Mouse (Mus musculus) embryonic fibroblast, embryonic 13.5 days (primary cell): ENCODE data around the gene Sgms2. TPM values are rescaled to one million over a fixed set of nuclear protein-coding genes. Genes with fewer than 3 reads are reported as not detected.

Experiments
- H3K27ac ChIP-seq: 2 replicates; pipeline ENCODE4 v1.5.1; 2012; ENCODE audit warnings: low read length, control low read depth, inconsistent platforms; ENCODE audit not compliant: insufficient read depth
- H3K4me1 ChIP-seq: 2 replicates; pipeline ENCODE4 v1.6.1; 2011; ENCODE audit warnings: low read length; ENCODE audit not compliant: control insufficient read depth, insufficient read depth
- H3K4me3 ChIP-seq: 2 replicates; pipeline ENCODE4 v1.5.1; 2011; ENCODE audit warnings: mild to moderate bottlenecking, control low read depth, low read length; ENCODE audit not compliant: insufficient read depth
- CTCF ChIP-seq: IDR thresholded peaks from 2 replicates; pipeline ENCODE4 v1.5.1; 2011; ENCODE audit warnings: mild to moderate bottlenecking, control low read depth, low read length, moderate library complexity, borderline replicate concordance; ENCODE audit not compliant: insufficient read depth
- POLR2A ChIP-seq: IDR thresholded peaks from 2 replicates; pipeline ENCODE4 v1.6.1; 2011; ENCODE audit warnings: low read depth, mild to moderate bottlenecking, control low read depth, low read length, moderate library complexity
- polyA plus RNA-seq: library from polyadenylated mRNA; stranded (reverse); fragments of >200 nt; gene quantifications from 2 replicates; pipeline ENCODE4 v1.2.4, GENCODE M21; 2011; ENCODE audit warnings: low read depth; ENCODE audit not compliant: missing spikeins, insufficient read length

The Sgms2 gene
- polyA plus RNA-seq, 1 experiment: 11.9 TPM

DNA sequence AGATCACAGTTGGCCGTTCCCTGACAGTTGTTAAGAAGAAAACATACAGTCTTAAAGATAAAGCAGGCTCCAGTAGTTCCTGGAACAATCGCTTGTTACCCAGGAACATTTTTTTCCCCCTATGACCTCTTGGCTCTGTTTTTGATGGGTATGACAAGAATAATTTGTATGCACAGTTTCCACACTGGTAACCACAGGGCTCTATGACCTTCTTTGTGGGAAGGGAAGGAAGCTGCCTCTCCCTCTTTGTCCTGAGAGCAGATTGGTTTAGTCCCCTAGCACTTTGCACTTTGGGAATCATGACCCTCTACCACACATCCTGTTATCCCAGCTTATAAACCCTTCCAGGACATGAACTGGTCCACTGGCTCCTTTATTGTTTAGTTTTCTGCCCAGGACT lies 16.8 kb upstream of the Sgms2 start:
- no peaks in the 10 kb centered on the region for H3K4me1 ChIP-seq
- no peak overlapping the region for H3K27ac ChIP-seq
- no peak overlapping the region for H3K4me3 ChIP-seq
- no peak for TF ChIP-seq CTCF
- TF ChIP-seq POLR2A: no peak

DNA sequence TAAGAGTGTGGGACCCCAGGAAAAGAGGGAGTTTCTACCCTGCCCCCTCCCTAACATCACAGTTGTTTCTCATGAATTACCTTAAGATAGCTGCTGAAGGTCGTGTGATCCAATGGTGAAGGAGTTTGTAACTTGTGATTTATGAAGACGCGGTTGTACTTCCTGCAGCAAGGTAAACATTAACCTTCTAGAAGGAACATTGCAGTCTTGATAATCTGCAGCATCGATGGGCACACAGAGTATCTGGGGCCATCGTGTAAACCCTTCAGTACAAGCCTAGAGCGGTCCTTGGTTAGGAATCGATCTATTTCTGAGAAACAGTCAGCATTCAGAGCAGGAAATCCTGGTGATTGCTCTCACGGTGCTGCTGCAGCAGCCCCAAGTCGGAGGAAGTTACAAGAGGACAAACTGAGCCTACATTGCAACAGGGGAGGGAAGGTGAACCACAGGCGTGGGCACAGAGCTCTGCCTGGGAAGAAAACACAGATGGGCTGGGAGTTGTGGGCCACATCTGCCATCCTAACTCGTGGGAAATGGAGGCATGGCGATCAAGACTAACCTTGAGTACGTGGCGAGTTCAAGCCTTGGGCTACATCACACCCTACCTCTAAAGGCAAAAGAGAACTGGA lies 13.5 kb upstream of the Sgms2 start:
- Histone ChIP-seq H3K4me1 (peaks cover 8% of the 10 kb centered on the region; the same call in 1 of the 2 replicates), H3K4me3 (no peak overlapping the region), H3K27ac (no peak overlapping the region)
- TF ChIP-seq POLR2A (no peak), CTCF (no peak)

DNA sequence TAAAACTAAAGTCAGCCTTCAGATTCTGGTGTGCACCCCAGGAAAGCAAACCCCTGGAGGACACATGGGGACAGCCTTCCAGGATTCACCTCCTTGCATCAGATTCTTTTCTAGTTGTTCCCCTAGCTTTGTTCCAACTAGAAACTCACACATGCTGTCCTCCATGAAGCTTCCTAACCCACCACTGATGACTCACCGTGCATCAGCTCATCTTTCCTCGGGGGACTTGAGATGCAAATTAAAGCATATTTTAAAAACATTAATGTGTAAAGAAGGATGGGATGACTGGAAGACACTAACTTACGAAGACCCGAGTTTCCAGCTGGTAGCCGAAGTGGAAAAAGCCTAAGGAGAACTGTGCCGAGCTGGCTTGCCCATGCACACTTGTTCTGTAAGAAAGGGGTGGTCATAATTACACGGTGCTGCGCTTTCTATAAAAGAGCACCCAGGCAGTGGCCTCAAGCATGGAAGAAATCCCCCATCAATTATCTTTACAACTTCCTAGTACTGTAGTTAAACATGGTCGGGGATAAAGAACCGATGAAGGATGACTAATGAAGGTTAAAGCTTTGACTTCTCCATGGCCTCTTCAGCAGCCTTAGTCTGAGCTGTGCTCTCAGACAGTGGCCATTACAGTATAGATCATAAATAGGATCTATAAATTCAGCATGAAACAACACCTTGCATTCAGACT lies 10.6 kb upstream of the Sgms2 start:
- no peak overlapping the region for H3K4me3 ChIP-seq
- no peak for TF ChIP-seq CTCF
- no peak for TF ChIP-seq POLR2A

DNA sequence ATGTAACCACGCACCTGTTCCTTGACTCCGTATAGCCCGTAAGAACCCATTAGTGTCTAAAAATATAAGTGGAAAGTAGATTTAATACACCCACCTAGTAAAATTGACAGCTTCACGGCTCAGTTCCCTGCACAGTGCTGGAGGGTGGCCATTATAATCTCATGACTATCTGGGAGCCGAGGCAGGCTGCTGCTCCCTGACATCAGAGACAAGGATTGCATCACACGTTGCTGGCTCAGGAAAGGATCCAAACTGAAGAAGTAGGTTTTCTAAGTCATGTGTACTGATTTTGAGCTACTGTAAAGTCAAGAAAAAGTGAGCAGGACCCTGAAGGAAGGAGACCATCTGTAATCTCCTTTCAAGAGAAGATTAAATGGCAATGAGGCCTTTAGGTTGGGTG lies 8.4 kb upstream of the Sgms2 start:
- H3K4me1 ChIP-seq: peaks cover 11% of the 10 kb centered on the region; the same call in 1 of the 2 replicates
- TF ChIP-seq POLR2A (no peak), CTCF (no peak)
- H3K27ac ChIP-seq: no peak overlapping the region
- no peak overlapping the region for H3K4me3 ChIP-seq

More for the DNA sequence above, 10.6 kb upstream of the Sgms2 start:
- no peak overlapping the region for H3K27ac ChIP-seq
- H3K4me1 ChIP-seq: peaks cover 11% of the 10 kb centered on the region; the same call in 1 of the 2 replicates

DNA sequence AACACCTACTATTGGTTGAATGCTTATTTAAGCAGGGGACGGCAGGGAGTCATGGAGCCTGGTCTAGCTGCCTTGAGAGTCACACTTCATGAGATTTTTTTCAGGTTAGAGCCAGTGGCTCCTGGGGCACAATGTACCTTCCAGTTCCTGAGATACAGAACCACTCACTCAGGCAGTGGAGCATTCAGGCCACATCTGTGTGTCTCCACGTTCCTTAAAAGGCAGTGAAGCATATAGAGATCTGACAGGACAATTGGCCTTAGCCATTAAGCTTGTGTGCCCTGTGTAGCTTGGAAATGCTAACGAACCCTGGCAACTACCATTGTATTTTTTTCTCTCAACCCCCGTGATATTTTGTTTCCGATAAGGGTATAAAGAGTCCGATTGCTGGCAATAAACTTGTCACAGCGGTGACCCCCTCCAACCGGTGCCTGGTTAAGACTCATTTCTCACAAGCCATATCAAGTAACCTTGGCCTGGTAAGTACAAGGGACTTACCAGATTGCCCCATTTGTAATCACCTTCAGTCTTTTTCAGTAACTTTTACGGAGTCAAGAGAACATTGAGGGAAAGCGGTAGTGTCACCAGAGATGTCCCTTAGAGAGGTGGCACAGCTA lies 5.4 kb upstream of the Sgms2 start:
- no peak overlapping the region for H3K4me3 ChIP-seq
- peaks cover 8% of the 10 kb centered on the region; the same call in 1 of the 2 replicates for H3K4me1 ChIP-seq

DNA sequence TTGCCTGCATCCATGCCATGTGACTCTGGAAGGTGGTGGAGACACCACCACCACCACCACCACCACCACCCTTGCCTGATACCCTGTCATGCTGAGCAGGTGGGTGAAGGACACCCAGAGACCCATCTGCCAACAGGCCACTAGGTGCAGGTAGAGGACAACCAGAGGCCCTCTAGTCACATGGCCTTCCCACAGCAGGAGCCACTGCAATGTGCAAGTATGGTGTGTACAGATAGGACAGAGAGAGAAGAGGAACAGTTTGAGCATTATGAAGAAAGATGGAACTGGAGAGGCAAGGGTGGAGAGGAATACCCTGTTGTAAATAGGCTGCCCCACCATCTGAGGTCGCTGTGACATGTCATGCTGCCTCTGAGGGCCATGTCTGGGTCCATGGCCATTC lies 3.9 kb upstream of the Sgms2 start:
- Histone ChIP-seq H3K27ac (no peak overlapping the region), H3K4me1 (peaks cover 3% of the 10 kb centered on the region; the same call in 1 of the 2 replicates), H3K4me3 (no peak overlapping the region)
- TF ChIP-seq CTCF (no peak), POLR2A (no peak)

More for the DNA sequence above, 5.4 kb upstream of the Sgms2 start:
- TF ChIP-seq POLR2A (no peak), CTCF (no peak)
- H3K27ac ChIP-seq: no peak overlapping the region

DNA sequence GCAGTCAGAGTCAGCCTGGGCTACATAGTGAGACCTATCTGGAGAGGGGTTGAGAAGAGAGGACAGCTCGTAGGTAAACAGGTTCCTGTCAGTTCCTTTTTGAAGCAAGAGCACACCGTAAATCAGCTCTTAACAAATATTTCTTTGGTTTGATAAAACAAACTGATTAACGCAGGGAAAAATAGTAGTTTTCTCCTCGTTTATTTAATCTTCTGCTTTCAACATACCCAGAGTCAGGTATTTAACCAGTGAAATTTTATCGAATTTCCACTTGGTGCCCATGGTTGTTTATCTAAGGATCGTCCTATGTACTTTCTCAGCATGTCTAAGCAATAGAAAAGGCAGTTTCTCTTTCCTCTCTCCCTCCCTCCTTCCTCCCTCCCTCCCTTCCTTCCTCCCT lies 2.0 kb upstream of the Sgms2 start:
- no peak for TF ChIP-seq POLR2A
- TF ChIP-seq CTCF: no peak
- Histone ChIP-seq H3K27ac (no peak overlapping the region), H3K4me1 (peaks cover 2% of the 10 kb centered on the region), H3K4me3 (no peak overlapping the region)

DNA sequence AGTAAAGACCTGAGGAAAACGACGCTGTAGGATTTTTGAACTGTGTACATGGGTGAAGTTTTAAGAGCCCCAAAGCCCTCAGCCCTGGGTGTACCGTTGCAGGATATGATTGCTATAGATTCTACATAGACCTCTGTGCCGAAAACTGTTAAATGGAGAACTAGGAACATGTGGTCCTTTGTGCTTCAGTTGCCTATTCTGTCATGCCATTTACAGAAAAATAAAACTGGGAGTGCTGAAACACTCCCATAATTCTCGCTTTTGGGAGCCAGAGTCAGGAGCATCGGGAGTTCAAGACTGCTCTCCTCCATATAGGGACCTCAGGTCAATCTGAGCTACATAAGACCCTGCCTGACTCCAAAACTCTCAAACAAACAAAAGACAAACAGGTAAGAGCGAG lies 769 bp upstream of the Sgms2 start:
- H3K4me1 ChIP-seq: peaks cover 2% of the 10 kb centered on the region
- H3K27ac ChIP-seq: no peak overlapping the region
- TF ChIP-seq CTCF (no peak), POLR2A (no peak)
- no peak overlapping the region for H3K4me3 ChIP-seq

DNA sequence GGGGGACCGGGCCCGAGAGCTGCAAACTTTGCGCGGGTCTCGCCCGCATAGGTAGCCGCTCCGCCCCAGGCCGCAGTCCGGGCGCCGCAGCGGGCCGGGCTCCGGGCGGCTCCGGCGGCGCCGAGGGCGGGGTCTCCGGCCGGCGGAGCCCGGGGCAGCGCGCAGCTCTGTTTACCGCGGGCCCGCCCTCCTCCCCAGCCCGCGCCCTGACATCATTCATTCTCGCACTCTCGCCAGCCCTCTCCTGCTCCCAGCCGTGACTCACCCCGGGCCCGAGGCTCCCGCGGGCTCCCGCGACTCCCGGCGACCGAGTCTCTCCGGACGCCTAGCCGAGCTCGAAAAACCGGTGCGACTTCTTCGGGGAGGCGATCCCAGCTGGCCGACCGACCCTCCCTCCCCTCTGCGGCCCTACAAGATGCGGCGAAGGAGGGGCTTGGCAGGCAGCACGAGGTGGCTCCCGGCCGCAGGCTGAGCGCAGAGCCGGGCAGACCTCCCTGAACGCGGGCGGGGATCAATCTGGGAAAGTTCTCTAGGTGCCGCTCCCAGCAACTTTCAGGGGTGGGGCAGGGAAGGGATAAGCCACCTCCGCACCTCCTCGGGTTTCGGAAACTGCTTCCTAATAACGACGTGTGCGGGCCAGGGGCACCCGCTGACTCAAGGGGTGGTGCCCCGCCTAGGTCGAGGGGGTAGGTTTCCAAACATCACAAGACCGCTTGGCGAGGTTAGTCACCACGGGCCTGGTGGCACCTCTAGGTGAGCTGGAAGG lies 885 bp downstream of the Sgms2 start:
- Histone ChIP-seq H3K4me1 (peaks cover 4% of the 10 kb centered on the region), H3K27ac (peak overlapping the region; percentile 75), H3K4me3 (peak overlapping the region; percentile 85)
- TF ChIP-seq CTCF (no peak), POLR2A (peak; percentile 44; the same call in 1 of the 2 replicates)

DNA sequence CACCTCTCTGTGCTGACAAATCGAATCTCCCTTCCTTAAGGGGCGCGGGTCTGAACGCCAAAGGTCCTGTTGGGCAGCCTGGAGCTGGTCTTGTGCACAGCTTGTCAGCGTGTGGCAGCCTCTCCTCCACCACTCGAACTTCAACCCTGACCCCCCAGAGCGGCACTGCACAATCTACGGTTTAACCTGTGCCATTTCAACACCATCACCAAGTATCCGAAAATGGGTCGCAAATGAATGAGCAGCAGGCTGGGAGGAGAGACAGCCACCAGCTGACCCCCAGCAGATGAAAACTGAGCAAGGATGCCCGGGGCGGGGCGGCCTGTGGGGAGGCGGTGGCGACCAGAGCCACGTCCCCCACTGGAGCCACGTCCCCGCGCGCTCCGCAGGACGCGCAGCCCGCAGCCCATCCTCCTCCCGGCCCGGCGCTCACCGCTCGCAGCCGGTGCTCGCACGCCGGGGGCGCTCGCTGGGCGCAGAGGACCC lies 1.5 kb downstream of the Sgms2 start:
- Histone ChIP-seq H3K4me3 (peak overlapping the region; percentile 85), H3K4me1 (peaks cover 6% of the 10 kb centered on the region), H3K27ac (peak overlapping the region; percentile 63)
- TF ChIP-seq POLR2A (peak; percentile 40; the same call in 1 of the 2 replicates), CTCF (no peak)
